Mouse (Mus musculus) layer of hippocampus, adult 18-20 months (tissue): ENCODE measurements at regions not wholly inside any gene's neighbourhood (a gene's known extent, or its start where the extent isn't known, plus 50 kb on each side); places are given as distances from the start of the nearest gene placed in this dataset.

ENCODE experiments used
- DNase-seq, 2 experiments: peaks; one replicate each; pipeline ENCODE4 v3.0.0; 2022; ENCODE audit warnings: low spot score in 2 of 2

DNA sequence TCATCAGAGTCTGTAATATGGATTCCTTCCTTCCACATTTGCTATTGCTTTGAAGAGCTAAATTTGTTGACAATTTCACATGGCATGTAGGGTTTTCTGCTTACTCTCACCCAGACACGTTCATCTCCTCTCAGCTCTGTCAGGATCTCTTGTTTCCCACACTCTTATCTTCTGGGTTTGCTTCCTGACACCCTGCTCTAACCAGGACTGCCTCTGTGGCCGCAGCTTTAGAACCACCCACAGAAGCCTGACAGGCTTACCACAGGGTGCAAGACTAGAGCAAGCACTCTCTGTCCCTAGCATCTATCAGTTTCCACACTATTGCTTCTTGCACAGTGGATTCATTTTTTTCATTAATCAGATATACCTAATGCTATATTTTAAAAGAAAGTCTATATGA is 408.5 kb upstream of the Btbd3 start:
- DNase-seq, result no peak

GRCm38 (mm10) chr2:137827814-137828374 is 428.5 kb upstream of the Btbd3 start:
- DNase-seq, result no peak

DNA sequence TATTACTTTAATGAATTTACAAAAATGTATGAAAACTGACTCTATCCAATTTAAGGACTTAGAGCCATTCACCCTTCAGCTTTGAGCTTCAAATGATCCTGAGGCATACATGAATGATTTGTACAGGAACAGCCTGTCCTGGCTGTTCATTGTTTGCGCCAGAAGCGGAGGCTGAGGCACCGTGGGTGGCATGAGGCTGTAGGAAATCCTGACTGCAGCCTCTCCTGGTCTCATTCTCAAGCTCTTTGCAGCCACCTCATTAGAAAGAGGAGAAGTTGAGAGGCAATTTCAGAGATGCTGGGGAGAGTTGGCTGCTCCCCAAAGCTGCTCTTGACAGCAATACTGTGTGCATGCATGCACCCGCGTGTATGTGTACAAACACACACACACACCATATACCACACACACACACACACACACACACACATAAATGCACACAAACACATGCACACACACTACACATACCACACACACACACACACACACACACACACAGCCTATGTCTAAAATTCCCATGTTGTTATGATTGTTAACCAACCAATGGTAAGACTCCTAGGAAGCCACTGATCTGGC is 434.9 kb upstream of the Btbd3 start:
- peak; percentile 46 to 84 for DNase-seq

DNA sequence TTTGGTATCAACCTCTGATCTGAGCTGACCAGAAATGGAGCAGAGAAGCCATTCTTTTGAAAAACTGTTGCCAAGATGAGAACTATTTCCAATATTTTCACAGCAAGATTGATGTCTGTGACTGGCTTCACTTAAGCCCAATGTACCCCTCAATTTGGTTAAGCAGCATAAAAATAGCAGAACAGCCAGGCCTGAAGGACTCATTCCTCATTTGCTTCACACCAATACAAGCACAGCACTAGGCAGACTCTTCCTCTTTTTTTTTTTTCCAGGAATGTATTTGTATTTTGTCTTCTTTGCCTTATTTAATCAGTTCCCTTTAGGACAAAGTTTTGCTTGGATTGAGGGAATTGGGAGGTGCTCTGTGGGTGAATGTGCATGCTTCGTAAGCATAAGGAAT is 441.4 kb upstream of the Btbd3 start:
- DNase-seq, result no peak

- no peak for DNase-seq
Measured at GRCm38 (mm10) chr2:137808401-137809230, 447.7 kb upstream of the Btbd3 start.

GRCm38 (mm10) chr2:137807594-137808295 is 448.6 kb upstream of the Btbd3 start:
- DNase-seq, result no peak

DNA sequence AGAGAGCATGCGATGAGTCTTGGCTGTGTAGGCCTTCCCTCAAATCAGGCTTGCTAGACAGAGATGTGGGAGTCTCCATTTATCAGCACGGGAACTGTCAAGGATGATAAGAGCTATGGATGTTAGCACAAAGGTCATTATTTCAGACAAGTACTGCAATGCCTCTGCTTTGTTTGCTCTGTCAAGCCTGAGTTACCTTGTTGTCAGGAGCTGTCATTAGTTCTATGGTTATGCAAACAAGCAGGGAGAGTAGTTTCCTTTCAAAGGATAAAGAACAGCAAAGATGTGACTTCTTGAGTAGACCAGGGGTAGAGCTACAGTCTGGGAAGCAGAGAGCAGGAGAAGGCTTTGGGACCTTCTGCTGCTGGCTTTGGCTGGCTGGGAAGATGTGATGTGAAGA is 461.5 kb upstream of the Btbd3 start:
- no peak for DNase-seq

DNA sequence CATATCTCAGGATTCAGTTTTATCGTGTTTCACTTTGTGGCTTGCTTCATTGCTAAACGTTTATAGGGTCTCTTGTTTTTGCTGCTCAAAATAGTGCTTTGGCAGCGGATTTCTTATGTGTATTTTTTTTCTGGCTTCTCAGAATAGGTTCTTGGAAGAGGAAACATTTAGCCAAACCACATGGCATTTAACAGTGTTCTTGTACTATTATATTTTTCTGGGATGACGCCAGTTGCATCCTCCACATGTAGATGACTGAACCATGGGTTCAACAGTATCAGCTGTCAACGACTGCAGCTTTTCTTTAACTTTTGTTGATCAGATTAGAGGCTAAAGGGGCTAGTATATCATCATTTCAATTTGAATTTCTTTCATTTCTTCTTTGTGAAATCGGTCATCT is 472.3 kb upstream of the Btbd3 start:
- peak in 1 of 2 experiments; percentile 25 for DNase-seq

GRCm38 (mm10) chr2:137777430-137777829 is 478.9 kb upstream of the Btbd3 start:
- DNase-seq, result no peak

- no peak for DNase-seq
Measured at GRCm38 (mm10) chr2:137764785-137765184, 491.6 kb upstream of the Btbd3 start.

DNA sequence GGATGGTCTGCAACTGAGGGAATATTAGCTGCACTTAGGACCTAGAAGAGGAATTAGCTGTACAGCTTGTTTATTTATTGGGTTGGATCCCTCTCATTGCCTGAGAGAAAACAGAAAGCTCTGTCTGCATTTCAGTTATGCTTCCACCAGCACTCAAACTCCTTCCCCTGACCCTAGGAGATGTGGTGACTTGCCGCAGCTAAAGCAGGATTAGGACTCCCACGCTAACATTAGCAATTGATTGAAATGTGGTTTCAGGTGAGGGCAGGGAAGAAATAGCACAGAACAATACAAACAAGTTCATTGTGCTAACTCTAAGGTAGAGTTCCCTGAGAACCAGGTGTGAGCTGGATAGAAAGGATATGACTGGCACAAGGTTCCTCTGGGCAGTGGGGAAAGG is 496.9 kb upstream of the Btbd3 start:
- no peak for DNase-seq

DNA sequence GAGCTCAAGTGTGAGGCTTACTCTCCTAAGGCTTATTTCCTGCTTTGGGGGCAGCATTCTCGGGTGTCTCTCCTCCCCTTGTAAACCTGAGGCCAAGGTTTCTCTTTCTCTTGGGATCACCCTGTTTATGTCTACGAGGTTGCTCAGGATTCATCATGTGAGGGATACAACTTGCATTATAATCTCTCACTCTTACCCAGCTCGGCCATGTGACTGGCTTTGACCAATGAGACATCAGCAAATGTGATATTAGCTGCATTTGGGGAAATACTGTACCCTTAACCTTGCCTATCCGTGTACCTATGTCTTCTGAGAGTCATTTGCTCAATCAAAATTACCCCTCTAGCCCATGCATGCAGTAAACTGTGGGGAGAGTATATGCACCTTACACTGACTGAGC is 498.0 kb upstream of the Btbd3 start:
- no peak for DNase-seq

GRCm38 (mm10) chr2:137757231-137758212 is 498.8 kb upstream of the Btbd3 start:
- DNase-seq, result no peak

DNA sequence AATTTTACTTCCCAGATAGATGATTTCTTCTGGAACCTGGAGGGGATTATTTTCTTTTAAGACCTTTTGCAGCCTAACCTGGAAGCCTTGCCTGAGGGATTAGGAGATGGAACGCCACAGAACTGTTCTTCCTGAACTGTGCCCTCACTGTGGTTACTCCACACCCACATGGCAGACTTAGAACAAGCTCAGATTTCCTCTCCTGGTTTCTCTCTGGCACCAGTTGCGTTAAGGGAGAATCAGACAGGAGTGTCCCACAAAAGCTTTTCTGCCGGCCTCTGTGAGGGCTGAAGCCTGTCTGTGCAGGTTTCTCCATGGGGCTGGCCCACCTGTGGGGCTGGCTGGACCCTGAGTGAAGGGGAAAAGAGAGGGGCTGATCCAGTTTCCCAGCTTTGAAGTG is 500.1 kb upstream of the Btbd3 start:
- no peak for DNase-seq

DNA sequence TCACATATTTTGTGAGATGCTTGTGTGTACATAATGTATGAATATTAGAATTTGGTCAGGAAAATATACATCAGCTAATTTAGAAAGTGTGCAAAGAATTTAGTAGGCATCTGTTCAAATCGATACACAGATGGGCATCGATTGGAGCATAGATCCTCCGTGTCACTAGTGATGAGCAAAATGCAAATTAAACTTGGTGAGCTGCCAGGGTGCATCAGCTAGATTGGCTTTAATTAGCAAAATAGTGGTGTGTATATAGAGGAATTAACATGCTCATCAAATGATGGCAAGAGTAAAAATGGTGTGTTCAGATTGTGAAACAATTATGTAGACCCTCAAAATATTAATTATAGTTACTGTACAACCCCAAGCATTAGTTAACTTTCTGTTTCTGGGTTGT is 501.9 kb upstream of the Btbd3 start:
- DNase-seq, result peak in 1 of 2 experiments; percentile 65

- DNase-seq, result peak; percentile 16 to 59
Measured at GRCm38 (mm10) chr2:137732410-137732809, 524.0 kb upstream of the Btbd3 start.

DNA sequence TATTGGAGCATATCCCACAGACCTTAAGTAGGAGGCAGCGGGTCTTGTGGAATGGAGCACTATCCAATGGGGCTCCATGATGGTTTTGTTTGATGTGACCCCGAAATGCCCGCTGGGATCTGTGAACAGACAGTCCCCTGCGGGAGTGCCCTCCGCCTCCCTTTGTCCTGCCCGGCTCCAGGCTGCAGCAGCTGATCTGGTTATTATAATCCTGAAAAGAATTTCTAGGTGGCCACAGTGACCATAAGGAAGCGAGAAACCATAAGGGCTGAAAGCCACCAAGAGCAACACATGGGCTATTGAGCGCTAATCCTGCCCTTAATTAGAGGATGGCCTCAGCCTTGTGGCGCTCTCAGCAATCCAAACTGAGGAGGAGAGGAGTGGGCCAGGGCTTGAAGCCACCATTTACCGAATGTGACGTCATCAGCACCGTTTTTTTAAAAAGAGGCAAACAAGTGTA is 525.9 kb upstream of the Btbd3 start:
- no peak for DNase-seq

- DNase-seq, result peak; percentile 16 to 70
Measured at GRCm38 (mm10) chr2:137729871-137730270, 526.5 kb upstream of the Btbd3 start.

GRCm38 (mm10) chr2:137729207-137729606 is 527.2 kb upstream of the Btbd3 start:
- DNase-seq, result no peak

DNA sequence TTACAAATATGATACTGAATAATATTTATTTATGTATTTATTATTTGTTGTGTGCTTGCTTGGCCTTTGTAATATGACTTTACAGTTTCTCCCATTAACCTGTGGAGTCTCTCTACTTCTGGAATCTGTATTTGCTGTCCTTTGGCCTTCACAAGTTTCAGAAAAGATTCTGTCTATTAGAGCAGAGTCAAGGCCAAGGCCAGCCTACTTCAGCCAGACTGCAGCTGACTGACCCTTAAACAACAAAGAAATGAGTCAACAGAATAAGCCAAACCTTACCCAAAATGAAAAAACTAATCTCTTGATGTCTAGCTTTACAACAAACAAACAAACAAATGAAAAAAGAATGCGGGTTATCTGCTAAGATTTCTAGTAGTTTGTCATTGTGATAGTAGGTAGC is 532.7 kb upstream of the Btbd3 start:
- no peak for DNase-seq
